Mouse (Mus musculus) MEL (cell line): ENCODE measurements around the gene 4930512M02Rik. TPM values are rescaled to one million over a fixed set of nuclear protein-coding genes. Genes with fewer than 3 reads are reported as not detected.

ENCODE experiments used
- DNase-seq: peaks from one replicate; pipeline ENCODE4 v3.0.0; 2011; ENCODE audit warnings: low read depth, low spot score
- H3K27ac ChIP-seq: 2 replicates; pipeline ENCODE4 v1.5.1; 2012; ENCODE audit warnings: low read depth, mild to moderate bottlenecking, control low read depth, low read length, moderate library complexity; ENCODE audit not compliant: control insufficient read depth
- H3K27me3 ChIP-seq, 2 experiments: fragments of 150-350 bp in 1 of 2; sonication (generic) in 1 of 2; 2 replicates each; pipeline ENCODE4 v1.6.1; 2012; ENCODE audit warnings: low read length in 2 of 2, mild to moderate bottlenecking in 2 of 2, improper control_type of control experiment in 1 of 2, moderate library complexity in 1 of 2; ENCODE audit not compliant: insufficient read depth in 2 of 2, control insufficient read depth in 1 of 2
- H3K36me3 ChIP-seq, 2 experiments: 2 replicates each; pipeline ENCODE4 v1.6.1; 2012 to 2014; ENCODE audit warnings: low read length in 2 of 2, improper control_type of control experiment in 1 of 2, inconsistent platforms in 1 of 2, mild to moderate bottlenecking in 1 of 2; ENCODE audit not compliant: insufficient read depth in 2 of 2, control insufficient read depth in 1 of 2
- H3K4me1 ChIP-seq, 2 experiments: fragments of 150-350 bp in 1 of 2; sonication (generic) in 1 of 2; 2 replicates each; pipeline ENCODE4 v1.6.1; 2012; ENCODE audit warnings: low read length in 2 of 2, improper control_type of control experiment in 1 of 2, mild to moderate bottlenecking in 1 of 2; ENCODE audit not compliant: insufficient read depth in 2 of 2, control insufficient read depth in 1 of 2
- H3K4me3 ChIP-seq, 2 experiments: fragments of 150-350 bp in 1 of 2; sonication (generic) in 1 of 2; 2 replicates each; pipeline ENCODE4 v1.5.1; 2012; ENCODE audit warnings: low read depth in 2 of 2, low read length in 2 of 2, mild to moderate bottlenecking in 2 of 2, moderate library complexity in 2 of 2, control low read depth in 1 of 2, improper control_type of control experiment in 1 of 2; ENCODE audit not compliant: control insufficient read depth in 1 of 2, insufficient read depth in 1 of 2
- H3K79me2 ChIP-seq: 2 replicates; pipeline ENCODE4 v1.6.1; 2012; ENCODE audit warnings: mild to moderate bottlenecking, low read length, moderate library complexity; ENCODE audit not compliant: control insufficient read depth, poor library complexity, insufficient read depth
- H3K9ac ChIP-seq: 2 replicates; pipeline ENCODE4 v1.6.1; 2012; ENCODE audit warnings: low read depth, mild to moderate bottlenecking, control low read depth, low read length, moderate library complexity; ENCODE audit not compliant: control insufficient read depth, poor library complexity, severe bottlenecking
- H3K9me3 ChIP-seq: fragments of 150-350 bp; sonication (generic); replicated peaks from 2 replicates; pipeline ENCODE4 v1.6.1; 2012; ENCODE audit warnings: mild to moderate bottlenecking, low read length, improper control_type of control experiment, moderate library complexity; ENCODE audit not compliant: insufficient read depth
- BHLHE40 ChIP-seq: IDR thresholded peaks from 2 replicates; pipeline ENCODE4 v1.6.1; 2012; ENCODE audit warnings: low read depth, mild to moderate bottlenecking, inconsistent platforms, low read length, improper control_type of control experiment, borderline replicate concordance
- CHD2 ChIP-seq: IDR thresholded peaks from 2 replicates; pipeline ENCODE4 v1.6.1; 2011; ENCODE audit warnings: low read length, improper control_type of control experiment
- CTCF ChIP-seq, 3 experiments: IDR thresholded peaks in 2 of 3; conservative IDR thresholded peaks in 1 of 3; 2 replicates each; pipeline ENCODE4 v1.5.1; 2011 to 2012; ENCODE audit warnings: low read length in 3 of 3, low read depth in 2 of 3, mild to moderate bottlenecking in 2 of 3, improper control_type of control experiment in 1 of 3, inconsistent platforms in 1 of 3, mixed read lengths in 1 of 3, moderate library complexity in 1 of 3; ENCODE audit not compliant: control insufficient read depth in 1 of 3, insufficient read depth in 1 of 3, poor library complexity in 1 of 3, severe bottlenecking in 1 of 3
- ELF1 ChIP-seq: IDR thresholded peaks from 2 replicates; pipeline ENCODE4 v1.6.1; 2014; ENCODE audit warnings: low read depth, mild to moderate bottlenecking, inconsistent platforms, low read length, improper control_type of control experiment, moderate library complexity
- EP300 ChIP-seq, 2 experiments: IDR thresholded peaks; 2 replicates each; pipeline ENCODE4 v1.6.1; 2011; ENCODE audit warnings: improper control_type of control experiment in 2 of 2, low read length in 2 of 2, low read depth in 1 of 2, mild to moderate bottlenecking in 1 of 2
- ETS1 ChIP-seq: IDR thresholded peaks from 2 replicates; pipeline ENCODE4 v1.6.1; 2012; ENCODE audit warnings: low read depth, mild to moderate bottlenecking, inconsistent platforms, low read length, improper control_type of control experiment, moderate library complexity
- GATA1 ChIP-seq: IDR thresholded peaks from 2 replicates; pipeline ENCODE4 v1.6.1; 2011; ENCODE audit warnings: low read depth, low read length, improper control_type of control experiment
- HCFC1 ChIP-seq: IDR thresholded peaks from 2 replicates; pipeline ENCODE4 v1.6.1; 2012; ENCODE audit warnings: low read depth, mild to moderate bottlenecking, inconsistent platforms, low read length, improper control_type of control experiment, moderate library complexity
- JUND ChIP-seq: IDR thresholded peaks from 2 replicates; pipeline ENCODE4 v1.6.1; 2011; ENCODE audit warnings: low read depth, mild to moderate bottlenecking, improper control_type of control experiment, low read length
- KAT2A ChIP-seq: conservative IDR thresholded peaks from 2 replicates; pipeline ENCODE4 v1.6.1; 2012; ENCODE audit warnings: low read depth, low read length, improper control_type of control experiment, inconsistent platforms
- MAX ChIP-seq: IDR thresholded peaks from 2 replicates; pipeline ENCODE4 v1.6.1; 2011; ENCODE audit warnings: low read length, improper control_type of control experiment
- MEF2A ChIP-seq: IDR thresholded peaks from 2 replicates; pipeline ENCODE4 v1.6.1; 2014; ENCODE audit warnings: low read depth, mild to moderate bottlenecking, inconsistent platforms, low read length, improper control_type of control experiment; ENCODE audit not compliant: poor library complexity, insufficient replicate concordance, severe bottlenecking; ENCODE audit errors: extremely low read depth
- MXI1 ChIP-seq: IDR thresholded peaks from 2 replicates; pipeline ENCODE4 v1.6.1; 2011; ENCODE audit warnings: mild to moderate bottlenecking, low read depth, low read length, improper control_type of control experiment
- MYC ChIP-seq: IDR thresholded peaks from 2 replicates; pipeline ENCODE4 v1.6.1; 2011; ENCODE audit warnings: low read depth, mild to moderate bottlenecking, low read length, improper control_type of control experiment, moderate library complexity
- NRF1 ChIP-seq: IDR thresholded peaks from 2 replicates; pipeline ENCODE4 v1.6.1; 2014; ENCODE audit warnings: low read depth, mild to moderate bottlenecking, inconsistent platforms, low read length, improper control_type of control experiment, moderate library complexity; ENCODE audit not compliant: poor library complexity, insufficient read depth, severe bottlenecking
- RAD21 ChIP-seq: IDR thresholded peaks from 2 replicates; pipeline ENCODE4 v1.6.1; 2011; ENCODE audit warnings: mild to moderate bottlenecking, low read depth, low read length, improper control_type of control experiment
- SMC3 ChIP-seq: IDR thresholded peaks from 2 replicates; pipeline ENCODE4 v1.6.1; 2011; ENCODE audit warnings: low read depth, low read length, improper control_type of control experiment
- ZC3H11A ChIP-seq: IDR thresholded peaks from 2 replicates; pipeline ENCODE4 v1.6.1; 2012; ENCODE audit warnings: low read depth, mild to moderate bottlenecking, inconsistent platforms, low read length, improper control_type of control experiment
- ZNF384 ChIP-seq: IDR thresholded peaks from 2 replicates; pipeline ENCODE4 v1.6.1; 2012; ENCODE audit warnings: low read depth, mild to moderate bottlenecking, inconsistent platforms, low read length, improper control_type of control experiment
- polyA plus RNA-seq, 2 experiments: library from polyadenylated mRNA; stranded (reverse) in 1 of 2; unstranded in 1 of 2; fragments of >175 nt in 1 of 2; fragments of >200 nt in 1 of 2; gene quantifications; 2 replicates each; pipeline versions ENCODE4 v1.2.1 to v1.2.4; 2012; ENCODE audit warnings: low replicate concordance in 2 of 2, low read depth in 1 of 2; ENCODE audit not compliant: insufficient read length in 2 of 2, insufficient read depth in 1 of 2, missing spikeins in 1 of 2
- total RNA-seq: library from RNA; depleted of rRNA; stranded (reverse); fragments of 300-350 nt; gene quantifications from 2 replicates; pipeline ENCODE4 v1.2.3, GENCODE M21; 2012

The 4930512M02Rik gene
- total and polyA plus RNA-seq, 3 experiments: not detected

DNA sequence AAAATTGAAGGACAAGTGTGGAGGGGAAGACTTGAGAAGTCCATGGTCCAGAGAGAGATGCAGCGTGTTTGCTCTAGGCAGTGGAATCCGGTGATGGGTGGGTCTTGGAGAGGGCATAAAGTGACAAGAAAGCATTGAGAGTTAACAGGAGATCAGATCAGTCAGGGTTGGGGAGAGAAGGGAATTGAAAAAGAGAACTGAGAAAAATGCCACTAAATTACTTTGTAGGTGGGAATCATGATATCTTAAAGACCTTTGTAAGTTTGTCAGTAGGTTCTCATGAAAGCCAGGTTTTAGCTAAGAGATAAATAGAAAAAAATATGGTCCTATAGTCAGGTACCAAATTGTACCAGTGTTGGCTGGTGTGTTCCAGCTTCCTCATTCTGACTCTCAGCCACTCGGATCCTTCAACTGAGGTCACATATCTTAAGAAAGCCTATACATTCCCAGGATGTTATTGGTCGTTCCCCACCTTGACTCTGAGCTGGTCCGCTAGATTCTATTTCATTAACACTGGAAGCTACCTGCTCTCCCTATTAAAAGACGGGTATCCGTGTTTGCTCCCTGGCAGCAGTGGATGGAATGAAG is 68.4 kb downstream of the 4930512M02Rik start:
- Histone ChIP-seq H3K79me2 (no peaks in the 10 kb centered on the region), H3K4me3 (peak overlapping the region; percentile 6 to 16), H3K9ac (peak overlapping the region; percentile 34), H3K36me3 (peaks cover 0 to 35% of the 10 kb centered on the region in 2 experiments; a peak in 2 of 4 replicates), H3K27ac (peak overlapping the region; percentile 32), H3K9me3 (no peaks in the 10 kb centered on the region), H3K27me3 (no peaks in the 10 kb centered on the region), H3K4me1 (peaks cover 28 to 43% of the 10 kb centered on the region in 2 experiments)
- TF ChIP-seq CHD2 (no peak), ZNF384 (peak; percentile 2; the same call in 1 of the 2 replicates), GATA1 (peak; percentile 39; the same call in 1 of the 2 replicates), JUND (peak; percentile 37; the same call in 1 of the 2 replicates), EP300 (IDR thresholded peaks at IDR 0.05; ENCODE audit: low read depth in 1 of 2, low read length in 2 of 2) (peak in 1 of 2 experiments; percentile 60; a peak in 3 of 4 replicates), KAT2A (no peak), SMC3 (peak; percentile 20; the same call in 1 of the 2 replicates)
- peak; percentile 83 for DNase-seq

DNA sequence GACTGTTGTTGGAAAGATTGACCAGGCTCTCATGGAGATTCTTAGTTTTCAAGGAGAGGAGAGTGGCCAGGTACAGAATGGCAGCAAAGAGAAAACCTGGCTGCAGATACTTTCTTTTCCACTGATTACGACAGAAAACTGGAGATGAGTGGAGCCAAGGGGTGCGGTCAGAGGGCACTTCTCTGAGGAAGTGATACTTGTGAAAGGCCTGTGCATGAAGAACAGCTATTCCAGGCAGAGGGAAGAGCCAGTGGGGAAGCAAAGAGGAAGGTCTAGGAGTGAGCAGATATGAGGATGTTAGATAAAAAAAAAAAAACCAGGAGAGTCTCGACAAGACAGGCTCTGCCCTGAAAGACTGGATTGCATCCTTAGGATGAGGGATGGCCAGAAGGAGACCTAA is 69.0 kb downstream of the 4930512M02Rik start:
- Histone ChIP-seq H3K9me3 (no peaks in the 10 kb centered on the region), H3K9ac (peak overlapping the region; percentile 34), H3K36me3 (peaks cover 0 to 31% of the 10 kb centered on the region in 2 experiments; a peak in 2 of 4 replicates), H3K4me1 (peaks cover 25 to 39% of the 10 kb centered on the region in 2 experiments), H3K27me3 (no peaks in the 10 kb centered on the region), H3K4me3 (0 out of 4 replicates have a peak overlapping the region, but pooled peaks of 1 of the 2 experiments have one; percentile 3), H3K79me2 (no peaks in the 10 kb centered on the region), H3K27ac (peak overlapping the region; percentile 32)
- DNase-seq: peak; percentile 53
- TF ChIP-seq ZNF384 (peak; percentile 54), CHD2 (no peak)

DNA sequence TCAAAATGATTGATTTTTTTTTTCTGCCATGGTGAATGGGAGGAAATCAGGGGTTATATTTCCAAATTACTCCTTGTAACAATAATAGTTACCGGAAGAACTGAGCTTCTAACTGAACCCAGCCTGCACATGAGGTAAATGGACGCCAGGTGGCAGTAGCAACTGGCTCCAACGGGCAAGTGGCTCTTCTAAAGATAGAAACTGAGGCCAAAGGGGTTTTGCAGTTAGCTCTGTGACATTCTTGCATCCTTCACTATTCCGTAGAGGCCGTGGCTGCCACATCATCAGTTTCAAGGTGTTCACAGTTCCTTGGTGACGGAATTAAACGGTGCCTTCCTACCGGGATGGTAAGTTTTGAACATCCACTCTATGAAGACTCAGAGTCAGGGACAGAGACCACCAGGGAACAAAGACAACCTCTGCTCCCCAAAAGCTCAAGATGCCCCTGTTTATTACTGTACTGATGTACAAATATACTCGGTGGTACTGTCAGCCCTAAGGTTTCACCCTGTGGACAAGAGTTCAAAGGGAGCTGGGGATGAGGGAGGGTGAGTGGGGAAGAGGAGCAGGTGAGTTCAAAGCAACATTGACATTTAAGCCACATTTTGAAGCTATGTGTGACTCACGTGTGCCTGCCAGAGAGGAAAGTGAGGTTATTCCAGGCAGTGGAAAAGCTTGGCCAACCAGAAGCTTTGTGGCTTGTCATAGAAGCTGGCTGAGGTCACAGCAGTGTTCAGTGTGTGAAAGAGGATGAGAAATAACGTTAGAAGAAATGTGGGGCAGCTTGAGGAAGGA is 70.3 kb downstream of the 4930512M02Rik start:
- no peaks in the 10 kb centered on the region for H3K9me3 ChIP-seq
- no peaks in the 10 kb centered on the region for H3K27me3 ChIP-seq
- peak; percentile 93 for DNase-seq
- H3K79me2 ChIP-seq: no peaks in the 10 kb centered on the region
- H3K4me3 ChIP-seq: no peak overlapping the region
- TF ChIP-seq SMC3 (peak; percentile 100), RAD21 (peak; percentile 98), CTCF (IDR thresholded peaks at IDR 0.05 in 2 of 3, conservative IDR thresholded peaks at IDR 0.05 in 1 of 3; ENCODE audit: control insufficient read depth in 1 of 3, insufficient read depth in 1 of 3, low read depth in 2 of 3, low read length in 3 of 3, poor library complexity in 1 of 3, severe bottlenecking in 1 of 3) (peak; percentile 92 to 97 (median 96)), EP300 (IDR thresholded peaks at IDR 0.05; ENCODE audit: low read depth in 1 of 2, low read length in 2 of 2) (peak in 1 of 2 experiments; percentile 39; a peak in 1 of 4 replicates), MYC (peak; percentile 69; the same call in 1 of the 2 replicates), MAX (no peak), ELF1 (peak; percentile 61), NRF1 (0 out of 2 replicates have a peak, but pooled peaks have one; percentile 10), ZC3H11A (peak; percentile 100), MXI1 (0 out of 2 replicates have a peak, but pooled peaks have one; percentile 21), ETS1 (peak; percentile 7; the same call in 1 of the 2 replicates), HCFC1 (no peak), ZNF384 (peak; percentile 25; the same call in 1 of the 2 replicates), JUND (peak; percentile 54; the same call in 1 of the 2 replicates), KAT2A (no peak; the same call in 1 of the 2 replicates), BHLHE40 (no peak), MEF2A (peak; percentile 78; the same call in 1 of the 2 replicates)
- TF ChIP-seq, all 39 proteins: peak for 13
- H3K36me3 ChIP-seq: peaks cover 0 to 29% of the 10 kb centered on the region in 2 experiments; a peak in 2 of 4 replicates
- peaks cover 23 to 35% of the 10 kb centered on the region in 2 experiments for H3K4me1 ChIP-seq
- H3K27ac ChIP-seq: no peak overlapping the region; the same call in 1 of the 2 replicates
- no peak overlapping the region for H3K9ac ChIP-seq
